Mouse (Mus musculus) limb, embryonic 14.5 days (tissue): ENCODE results near the gene Kcnab2. TPM values are rescaled to one million over a fixed set of nuclear protein-coding genes. Genes with fewer than 3 reads are reported as not detected.

Experiments
- ATAC-seq: fragments of 200-750 bp; cut with Nextera tagmentation; 2 replicates; pipeline ENCODE4 v1.8.0; 2017; ENCODE audit warnings: low read depth, moderate number of reproducible peaks, moderate TSS enrichment; ENCODE audit not compliant: low FRiP score
- DNase-seq: peaks from one replicate; pipeline ENCODE4 v3.0.0-alpha.2; 2015; ENCODE audit warnings: low spot score
- H3K27ac ChIP-seq: fragments of 300-500 bp; sonication (generic); replicated peaks from 2 replicates; pipeline ENCODE4 v1.5.1; 2014; ENCODE audit warnings: low read depth, mild to moderate bottlenecking, low read length, moderate library complexity, mixed read lengths
- H3K27me3 ChIP-seq: fragments of 300-500 bp; sonication (generic); 2 replicates; pipeline ENCODE4 v1.6.1; 2014; ENCODE audit warnings: low read length, mixed read lengths; ENCODE audit not compliant: control insufficient read depth, insufficient read depth
- H3K36me3 ChIP-seq: fragments of 300-500 bp; sonication (generic); 2 replicates; pipeline ENCODE4 v1.6.1; 2014; ENCODE audit warnings: mild to moderate bottlenecking, low read length, moderate library complexity, mixed read lengths; ENCODE audit not compliant: control insufficient read depth, insufficient read depth
- H3K4me1 ChIP-seq: fragments of 300-500 bp; sonication (generic); 2 replicates; pipeline ENCODE4 v1.6.1; 2014; ENCODE audit warnings: antibody characterized with exemption, low read length, mixed read lengths; ENCODE audit not compliant: control insufficient read depth, insufficient read depth
- H3K4me2 ChIP-seq: fragments of 300-500 bp; sonication (generic); replicated peaks from 2 replicates; pipeline ENCODE4 v1.6.1; 2014; ENCODE audit warnings: low read depth, mild to moderate bottlenecking, low read length, moderate library complexity; ENCODE audit not compliant: severe bottlenecking
- H3K4me3 ChIP-seq: fragments of 300-500 bp; sonication (generic); replicated peaks from 2 replicates; pipeline ENCODE4 v1.5.1; 2014; ENCODE audit warnings: low read length
- H3K9ac ChIP-seq: fragments of 300-500 bp; sonication (generic); 2 replicates; pipeline ENCODE4 v1.6.1; 2014; ENCODE audit warnings: mild to moderate bottlenecking, low read depth, low read length, moderate library complexity; ENCODE audit not compliant: severe bottlenecking
- H3K9me3 ChIP-seq: fragments of 300-500 bp; sonication (generic); 2 replicates; pipeline ENCODE4 v1.6.1; 2016; ENCODE audit warnings: low read length; ENCODE audit not compliant: control insufficient read depth
- POLR2A ChIP-seq: fragments of 200-500 bp; IDR thresholded peaks from 2 replicates; pipeline ENCODE4 v1.8.0; 2012; ENCODE audit warnings: inconsistent platforms, mild to moderate bottlenecking, moderate library complexity, borderline replicate concordance; ENCODE audit not compliant: insufficient read depth, insufficient read length; ENCODE audit errors: extremely low read depth
- WGBS: fragments of 180-500 bp; shearing (Covaris S2); extraction: QIAGEN DNeasy Blood & Tissue Kit; methylation state at CpG from one replicate; pipeline ENCODE4 v1.1.7; 2014; 5-methylcytosine and 5-hydroxymethylcytosine counted together
- polyA plus RNA-seq, 2 experiments: library from polyadenylated mRNA; depleted of rRNA in 1 of 2; stranded (reverse) in 1 of 2; unstranded in 1 of 2; fragments of >200 nt; fragmentation: Nextera tagmentation in 1 of 2; extraction: Ambion mirVana in 1 of 2; gene quantifications; 2 replicates each; pipeline versions ENCODE4 v1.2.1 to v1.2.3; 2012 to 2014

Kcnab2 gene
- 4.6 and 5.8 TPM in 2 replicates for polyA plus RNA-seq (2012; rRNA removed)
- 7.1 and 7.2 TPM in 2 replicates for polyA plus RNA-seq (2014; fragmentation: Nextera tagmentation; extraction: Ambion mirVana)

GRCm38 (mm10) chr4:152477466-152478223 lies at the start of gene Kcnab2:
Kcnab2 (minus strand) TSS chr4:152477871.
- H3K9me3 ChIP-seq = 0 out of 2 replicates have a peak, but pooled peaks cover 2% of the 10 kb centered on the region
- peak within 1 kb of the TSS; percentile 76 for H3K9ac ChIP-seq
- H3K4me3 ChIP-seq = peak within 1 kb of the TSS; percentile 74
- no peak for TF ChIP-seq POLR2A
- ATAC-seq (peak; percentile 99), DNase-seq (peak; percentile 97)
- H3K27ac ChIP-seq = peak within 1 kb of the TSS; percentile 72; the same call in 1 of the 2 replicates
- under 1% methylated on average over 58 of the region's 63 CpGs for WGBS
- no peaks in the 10 kb centered on the region for H3K36me3 ChIP-seq
- peaks cover 7% of the 10 kb centered on the region for H3K27me3 ChIP-seq
- peak within 1 kb of the TSS; percentile 89 for H3K4me2 ChIP-seq
- H3K4me1 ChIP-seq = peaks cover 10% of the 10 kb centered on the region

GRCm38 (mm10) chr4:152520083-152520482 lies 42.4 kb upstream of the Kcnab2 start:
- Histone ChIP-seq H3K9me3 (no peaks in the 10 kb centered on the region), H3K4me3 (no peak overlapping the region), H3K4me1 (no peaks in the 10 kb centered on the region), H3K9ac (no peak overlapping the region), H3K27ac (no peak overlapping the region), H3K27me3 (no peaks in the 10 kb centered on the region), H3K4me2 (no peak overlapping the region), H3K36me3 (no peaks in the 10 kb centered on the region)
- TF ChIP-seq POLR2A = no peak
- WGBS = 38% methylated on average over 6 of the region's 6 CpGs
- ATAC-seq = no peak
- peak; percentile 68 for DNase-seq

GRCm38 (mm10) chr4:152519106-152519505 lies 41.4 kb upstream of the Kcnab2 start:
- no peak overlapping the region for H3K9ac ChIP-seq
- ATAC-seq (no peak), DNase-seq (no peak)
- TF ChIP-seq POLR2A = no peak
- no peaks in the 10 kb centered on the region for H3K36me3 ChIP-seq
- WGBS = 37% methylated on average over 10 of the region's 10 CpGs
- no peak overlapping the region for H3K27ac ChIP-seq
- no peaks in the 10 kb centered on the region for H3K9me3 ChIP-seq
- H3K4me2 ChIP-seq = no peak overlapping the region
- no peak overlapping the region for H3K4me3 ChIP-seq
- H3K4me1 ChIP-seq = no peaks in the 10 kb centered on the region
- H3K27me3 ChIP-seq = no peaks in the 10 kb centered on the region

GRCm38 (mm10) chr4:152514884-152515283 lies 37.2 kb upstream of the Kcnab2 start:
- ATAC-seq (no peak), DNase-seq (no peak)
- Histone ChIP-seq H3K4me2 (no peak overlapping the region), H3K9ac (no peak overlapping the region), H3K4me1 (peaks cover 5% of the 10 kb centered on the region; the same call in 1 of the 2 replicates), H3K27ac (no peak overlapping the region), H3K9me3 (no peaks in the 10 kb centered on the region), H3K36me3 (no peaks in the 10 kb centered on the region), H3K27me3 (no peaks in the 10 kb centered on the region), H3K4me3 (no peak overlapping the region)
- no peak for TF ChIP-seq POLR2A
- whole genome bisulfite sequencing = 74% methylated on average over 7 of the region's 7 CpGs

- Histone ChIP-seq H3K27ac (no peak overlapping the region), H3K9me3 (no peaks in the 10 kb centered on the region), H3K27me3 (no peaks in the 10 kb centered on the region), H3K4me3 (no peak overlapping the region), H3K9ac (no peak overlapping the region), H3K4me1 (peaks cover 5% of the 10 kb centered on the region; the same call in 1 of the 2 replicates), H3K4me2 (no peak overlapping the region), H3K36me3 (no peaks in the 10 kb centered on the region)
- no peak for TF ChIP-seq POLR2A
- ATAC-seq (peak; percentile 31), DNase-seq (no peak)
- WGBS = 32% methylated on average over 18 of the region's 18 CpGs
These were observed 34.7 kb upstream of the Kcnab2 start for GRCm38 (mm10) chr4:152512221-152512925.
